Mouse (Mus musculus): ENCODE measurements around the gene Kri1. TPM values are rescaled to one million over a fixed set of nuclear protein-coding genes. Genes with fewer than 3 reads are reported as not detected.
"Not testable (repeated sequence)": the region's sequence is repeated elsewhere in the genome, so short reads cannot be mapped to it uniquely, and the experiment has no call there.

Gene Kri1
- total RNA-seq, 2 experiments from 2014 or later: 45.1 to 46.6 TPM

DNA sequence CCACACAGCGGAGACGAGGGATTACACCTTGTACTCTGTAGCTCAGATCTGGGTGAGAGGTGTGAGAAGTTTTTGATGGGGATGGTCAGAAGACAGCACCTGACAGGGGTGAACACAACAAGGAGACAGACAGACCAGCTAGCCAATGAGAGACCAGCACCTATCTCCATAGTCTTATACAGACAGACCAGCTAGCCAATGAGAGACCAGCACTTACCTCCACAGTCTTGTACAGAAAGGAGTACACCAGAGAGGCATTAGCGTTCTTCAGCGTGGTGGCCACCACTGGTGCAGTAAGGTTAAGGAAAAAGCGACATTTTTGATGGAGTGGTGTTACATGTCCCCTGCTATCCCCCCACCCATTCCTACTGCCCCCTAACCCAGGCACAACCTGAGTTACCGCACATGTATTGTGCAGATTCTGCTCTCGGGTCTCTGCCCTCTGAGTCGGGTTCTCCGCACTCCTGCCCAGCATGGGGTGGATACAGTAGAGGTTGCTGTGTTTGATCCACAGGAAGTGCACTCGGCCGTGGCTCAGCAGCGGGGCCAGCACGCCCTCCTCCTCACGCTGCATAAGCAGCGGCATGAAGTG is 21.5 kb upstream of the Kri1 start:
- no peak for DNase-seq (ENCODE audit: low spot score in 2 of 2)
- Histone ChIP-seq H3K27ac (no peak overlapping the region), H3K4me3 (no peak overlapping the region)
- TF ChIP-seq CTCF (conservative IDR thresholded peaks at IDR 0.05): no peak

DNA sequence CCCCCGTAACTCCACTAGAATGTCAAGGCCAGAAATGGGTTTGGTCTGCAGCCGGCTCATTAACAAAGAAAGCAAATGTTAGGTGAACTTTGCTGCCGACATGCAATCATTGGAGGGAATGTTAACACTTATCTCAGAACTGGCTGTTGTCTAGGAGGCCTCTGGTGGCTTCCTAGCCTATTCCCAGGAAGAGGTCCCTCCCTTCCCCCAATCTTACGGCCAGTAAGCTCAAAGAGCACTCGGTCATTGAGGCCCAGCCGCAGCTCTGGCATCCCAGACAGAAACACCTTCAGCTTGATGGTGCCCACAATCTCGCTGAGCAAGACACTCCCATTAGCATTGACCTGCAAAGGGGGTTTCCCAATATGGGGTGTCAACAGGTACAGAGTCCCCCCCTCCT is 17.3 kb upstream of the Kri1 start:
- H3K27ac ChIP-seq: no peak overlapping the region
- TF ChIP-seq CTCF (conservative IDR thresholded peaks at IDR 0.05): no peak
- no peak for DNase-seq (ENCODE audit: low spot score in 2 of 2)
- no peak overlapping the region for H3K4me3 ChIP-seq

DNA sequence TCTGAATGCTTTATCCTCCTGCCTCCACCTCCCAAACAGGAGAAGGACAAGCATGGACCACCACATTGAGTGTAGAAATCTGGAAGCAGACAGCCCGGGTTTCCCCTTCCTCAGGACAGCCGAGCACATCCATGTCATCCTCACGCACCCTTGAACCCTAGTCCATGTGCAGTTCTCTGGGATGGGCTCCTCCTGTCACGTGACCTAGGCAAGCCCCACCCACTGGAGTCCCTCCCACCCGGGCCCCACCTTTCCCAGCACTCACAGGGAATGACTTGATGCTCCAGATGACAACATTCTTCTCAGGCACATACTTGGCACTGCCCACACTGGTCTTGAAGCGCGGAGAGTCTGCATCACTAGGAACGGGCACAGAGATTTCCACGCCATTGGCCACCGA is 11.2 kb upstream of the Kri1 start:
- TF ChIP-seq CTCF (conservative IDR thresholded peaks at IDR 0.05): no peak
- no peak overlapping the region for H3K27ac ChIP-seq
- no peak overlapping the region for H3K4me3 ChIP-seq
- DNase-seq (ENCODE audit: low spot score in 2 of 2): no peak

GRCm38 (mm10) chr9:21292271-21292670 is 4.5 kb upstream of the Kri1 start:
- no peak for DNase-seq (ENCODE audit: low spot score in 2 of 2)
- no peak for TF ChIP-seq CTCF (conservative IDR thresholded peaks at IDR 0.05)
- no peak overlapping the region for H3K27ac ChIP-seq

GRCm38 (mm10) chr9:21291868-21292267 is 4.1 kb upstream of the Kri1 start:
- H3K4me3 ChIP-seq: peak overlapping the region; percentile 94
- not testable (repeated sequence) for DNase-seq (ENCODE audit: low spot score in 2 of 2); H3K27ac ChIP-seq

More at GRCm38 (mm10) chr9:21292271-21292670, 4.5 kb upstream of the Kri1 start:
- H3K4me3 ChIP-seq: no peak overlapping the region

DNA sequence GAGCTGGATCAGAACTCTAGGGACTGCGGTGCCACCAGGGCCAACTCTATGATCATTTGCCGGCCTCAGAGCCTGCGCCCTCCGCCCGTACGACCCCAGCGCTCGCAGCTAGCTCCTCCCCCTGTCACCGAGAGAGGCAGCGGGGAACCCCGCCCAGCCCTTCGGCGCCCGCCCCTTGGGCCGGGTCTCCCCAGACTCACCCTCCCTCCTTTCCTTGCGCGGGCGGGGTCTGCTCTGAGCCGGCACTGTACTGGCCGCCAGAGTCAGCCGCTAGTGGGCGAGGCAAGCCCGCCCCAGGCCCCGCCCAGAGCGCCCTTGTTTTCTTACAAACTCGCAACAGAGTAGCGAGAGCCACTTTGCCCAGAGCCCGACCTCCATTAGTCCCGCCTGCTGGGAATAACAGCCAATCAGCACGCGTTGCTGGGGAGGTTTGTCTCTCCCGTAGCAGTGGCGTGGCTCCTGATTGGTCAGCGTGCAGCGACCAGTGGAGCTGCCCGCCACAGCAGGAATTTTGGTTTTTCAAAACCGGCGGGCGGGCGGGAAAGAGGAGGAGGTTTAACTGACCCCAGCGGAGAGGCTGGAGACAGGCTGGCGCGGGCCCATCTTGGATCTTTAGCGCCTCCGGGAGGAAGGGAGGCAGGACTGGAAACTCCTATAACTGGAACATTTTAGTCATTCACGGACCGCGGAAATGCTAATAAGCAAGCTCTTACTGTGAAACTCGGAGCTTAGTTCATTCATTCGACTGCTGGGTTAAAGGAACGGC is 3.4 kb upstream of the Kri1 start, which contains the start of gene Cdkn2d:
Cdkn2d (minus strand) TSS at position 386 of the 766 bp plus-strand sequence.
- peak; percentile 65 for TF ChIP-seq CTCF (conservative IDR thresholded peaks at IDR 0.05)
- H3K27ac ChIP-seq: peak within 1 kb of the TSS; percentile 95
- peak; percentile 98 to 100 for DNase-seq (ENCODE audit: low spot score in 2 of 2)
- peak within 1 kb of the TSS; percentile 94 for H3K4me3 ChIP-seq

DNA sequence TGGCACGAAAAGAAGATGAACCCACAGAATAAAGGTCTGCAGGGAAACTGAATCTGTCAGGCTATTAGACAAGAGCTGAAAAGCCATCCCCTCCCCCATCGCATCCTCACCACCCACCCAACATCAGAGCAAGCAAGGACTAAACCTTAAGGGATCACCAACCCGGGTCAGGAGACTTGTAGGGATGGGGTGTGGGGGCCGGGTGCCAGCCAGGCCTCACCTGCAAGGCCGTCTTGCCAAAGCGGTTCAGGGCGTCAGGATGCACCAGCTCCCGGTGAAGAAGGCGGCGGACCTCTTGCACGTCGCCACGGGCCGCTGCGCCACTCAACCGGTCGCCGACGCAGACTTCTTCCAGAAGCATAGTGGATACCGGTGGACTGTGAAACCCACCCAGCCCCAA is 2.8 kb upstream of the Kri1 start:
- peak; percentile 42 to 52 for DNase-seq (ENCODE audit: low spot score in 2 of 2)
- H3K4me3 ChIP-seq: peak overlapping the region; percentile 94
- no peak for TF ChIP-seq CTCF (conservative IDR thresholded peaks at IDR 0.05)
- peak overlapping the region; percentile 95 for H3K27ac ChIP-seq

GRCm38 (mm10) chr9:21289337-21289671 is 1.5 kb upstream of the Kri1 start:
- H3K4me3 ChIP-seq: no peak overlapping the region; the same call in 1 of the 2 replicates
- DNase-seq (ENCODE audit: low spot score in 2 of 2): no peak
- H3K27ac ChIP-seq: peak overlapping the region; percentile 95; the same call in 1 of the 2 replicates
- TF ChIP-seq CTCF (conservative IDR thresholded peaks at IDR 0.05): no peak

- Histone ChIP-seq H3K27ac (peak overlapping the region; percentile 93), H3K4me3 (peak overlapping the region; percentile 71)
- TF ChIP-seq CTCF (conservative IDR thresholded peaks at IDR 0.05): no peak
- no peak for DNase-seq (ENCODE audit: low spot score in 2 of 2)
These were observed 901 bp upstream of the Kri1 start for GRCm38 (mm10) chr9:21288404-21289336.

DNA sequence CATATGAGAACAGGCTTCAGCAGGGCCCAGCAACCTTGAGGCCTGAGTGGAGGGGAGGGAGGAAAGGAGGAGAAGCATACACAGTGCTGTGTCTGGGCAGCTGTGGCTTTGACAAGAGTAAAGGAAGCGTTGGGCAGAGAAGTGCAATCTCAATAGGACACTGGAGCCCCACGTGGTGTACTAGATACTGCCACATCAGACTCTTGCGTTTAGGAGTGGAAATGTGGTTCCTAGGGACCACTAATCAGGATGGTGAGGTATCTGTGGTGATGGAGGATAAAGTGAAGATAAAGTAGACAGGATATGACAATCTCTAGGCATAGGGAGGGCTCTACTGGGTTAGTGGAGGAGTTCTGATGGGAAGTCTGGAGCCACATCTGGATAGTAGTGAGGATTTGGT is 1.0 kb downstream of the Kri1 start:
- no peak for TF ChIP-seq CTCF (conservative IDR thresholded peaks at IDR 0.05)
- no peak for DNase-seq (ENCODE audit: low spot score in 2 of 2)
- H3K4me3 ChIP-seq: peak overlapping the region; percentile 71
- peak overlapping the region; percentile 93 for H3K27ac ChIP-seq

GRCm38 (mm10) chr9:21283994-21284393 is 3.8 kb downstream of the Kri1 start:
- no peak overlapping the region for H3K4me3 ChIP-seq
- H3K27ac ChIP-seq: no peak overlapping the region
- no peak for TF ChIP-seq CTCF (conservative IDR thresholded peaks at IDR 0.05)
- no peak for DNase-seq (ENCODE audit: low spot score in 2 of 2)

GRCm38 (mm10) chr9:21283591-21283990 is 4.2 kb downstream of the Kri1 start:
- Histone ChIP-seq H3K4me3 (no peak overlapping the region), H3K27ac (no peak overlapping the region)
- no peak for DNase-seq (ENCODE audit: low spot score in 2 of 2)
- peak; percentile 42 for TF ChIP-seq CTCF (conservative IDR thresholded peaks at IDR 0.05)

DNA sequence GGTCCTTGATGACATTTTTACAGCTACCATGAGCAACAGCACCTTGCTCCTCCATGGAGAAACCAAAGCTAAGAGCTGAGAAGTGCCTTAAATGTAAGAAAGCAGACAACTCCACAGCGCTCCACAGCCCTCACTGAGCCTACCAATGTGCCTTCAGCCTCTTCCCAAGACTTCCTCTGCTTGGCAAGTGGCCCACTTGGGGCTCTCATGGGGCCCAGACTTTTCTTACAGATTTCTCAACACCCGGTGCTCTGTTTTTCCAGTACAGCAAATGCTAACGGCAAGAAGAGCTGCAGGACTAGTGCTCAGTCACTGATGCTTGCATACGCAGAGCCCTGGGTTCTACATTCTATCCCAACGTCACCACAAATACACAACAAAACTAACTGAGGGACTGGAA is 10.0 kb downstream of the Kri1 start:
- Histone ChIP-seq H3K27ac (no peak overlapping the region), H3K4me3 (no peak overlapping the region)
- no peak for TF ChIP-seq CTCF (conservative IDR thresholded peaks at IDR 0.05)
- DNase-seq (ENCODE audit: low spot score in 2 of 2): no peak

All from layer of hippocampus, adult 2 months (tissue).